Mouse (Mus musculus) gastrocnemius, postnatal 14 days (tissue): ENCODE measurements at regions not wholly inside any gene's neighbourhood (a gene's known extent, or its start where the extent isn't known, plus 50 kb on each side); places are given as distances from the start of the nearest gene placed in this dataset.

ENCODE experiments used
- DNase-seq: peaks from one replicate; pipeline ENCODE4 v3.0.0; 2021; ENCODE audit warnings: mixed read lengths
- intact Hi-C: fragments of 180-260 bp; cut with DNase I; formaldehyde crosslinking; loops from one replicate; pipeline ENCODE4 v1.15.1; 2025; ENCODE audit warnings: low total_unique reads

GRCm38 (mm10) chr3:128036538-128036937, 140.4 kb upstream of the Fam241a start:
- intact Hi-C loops, result no loop called here
- DNase-seq, result no peak

GRCm38 (mm10) chr3:128030352-128030751, 134.2 kb upstream of the Fam241a start:
- no peak for DNase-seq
- intact Hi-C loops, result no loop called here

GRCm38 (mm10) chr3:128029565-128029915, 133.4 kb upstream of the Fam241a start:
- no peak for DNase-seq
- intact Hi-C loops, result no loop called here

- intact Hi-C loops, result no loop called here
Measured at GRCm38 (mm10) chr3:128028856-128029564, 132.9 kb upstream of the Fam241a start.

GRCm38 (mm10) chr3:128024856-128025255, 128.7 kb upstream of the Fam241a start:
- no peak for DNase-seq
- intact Hi-C loops, result no loop called here

More at GRCm38 (mm10) chr3:128028856-128029564, 132.9 kb upstream of the Fam241a start:
- no peak for DNase-seq

GRCm38 (mm10) chr3:128014909-128015308, 118.8 kb upstream of the Fam241a start:
- DNase-seq, result no peak
- intact Hi-C loops, result no loop called here

- no peak for DNase-seq
- intact Hi-C loops, result loop anchor here (10.0 kb wide), 2 partner anchors 332 to 1202 kb away; no protein-coding TSS in a partner anchor
Measured at GRCm38 (mm10) chr3:128002905-128003641, 106.9 kb upstream of the Fam241a start.

GRCm38 (mm10) chr3:128001924-128002501, 105.9 kb upstream of the Fam241a start:
- intact Hi-C loops, result loop anchor here (10.0 kb wide), 2 partner anchors 333 to 1203 kb away; no protein-coding TSS in a partner anchor
- no peak for DNase-seq

- intact Hi-C loops, result no loop called here
- no peak for DNase-seq
Measured at GRCm38 (mm10) chr3:127995678-127996077, 99.6 kb upstream of the Fam241a start.

GRCm38 (mm10) chr3:127987583-127987982, 91.5 kb upstream of the Fam241a start:
- intact Hi-C loops, result no loop called here

GRCm38 (mm10) chr3:127985165-127985564, 89.0 kb upstream of the Fam241a start:
- DNase-seq, result no peak
- intact Hi-C loops, result no loop called here

More at GRCm38 (mm10) chr3:127987583-127987982, 91.5 kb upstream of the Fam241a start:
- DNase-seq, result no peak

GRCm38 (mm10) chr3:127977240-127977639, 81.1 kb upstream of the Fam241a start:
- no peak for DNase-seq
- intact Hi-C loops, result no loop called here

GRCm38 (mm10) chr3:127970891-127971290, 74.8 kb upstream of the Fam241a start:
- peak; percentile 61 for DNase-seq
- intact Hi-C loops, result no loop called here

GRCm38 (mm10) chr3:127967170-127967569, 71.0 kb upstream of the Fam241a start:
- intact Hi-C loops, result no loop called here
- DNase-seq, result no peak

- intact Hi-C loops, result no loop called here
- no peak for DNase-seq
Measured at GRCm38 (mm10) chr3:127966214-127966613, 70.1 kb upstream of the Fam241a start.

- intact Hi-C loops, result no loop called here
- DNase-seq, result no peak
Measured at GRCm38 (mm10) chr3:127958919-127959684, 63.0 kb upstream of the Fam241a start.

GRCm38 (mm10) chr3:127954856-127955255, 58.7 kb upstream of the Fam241a start:
- intact Hi-C loops, result no loop called here
- DNase-seq, result no peak

- intact Hi-C loops, result no loop called here
- DNase-seq, result no peak
Measured at GRCm38 (mm10) chr3:127953610-127954009, 57.5 kb upstream of the Fam241a start.

- DNase-seq, result no peak
- intact Hi-C loops, result loop anchor here (2.0 to 10.0 kb wide), 3 partner anchors 94 to 317 kb away; partner anchors contain the start of gene Neurog2
Measured at GRCm38 (mm10) chr3:127948898-127949620, 52.9 kb upstream of the Fam241a start.
